In genomic region chr7:90539481-90540402, GRCm38 (mm10) we compare ENCODE assay signal across 14 mouse cellular contexts.
DNase-seq lines count a peak whose midpoint lies in the region; ATAC-seq and TF ChIP-seq lines count a peak whose summit lies in the region.
"Had no signal": no experiment of that assay in that cellular context is flagged by ENCODE, and none has a peak within 500 bp of the region (broad histone marks: within the 10 kb centered on the region; RNA-seq: fewer than 3 reads in every experiment).

No protein-coding gene starts in this region.

- intact Hi-C loops in left cerebral cortex, adult 2 months (cut with DNase I), result no loop called here

- no peak overlapping the region for H3K4me3 ChIP-seq in embryonic facial prominence, embryonic 14.5 days (ENCODE audit: low read depth, low read length)
- H3K4me3 ChIP-seq in left cerebral cortex, adult 2 months, result no peak overlapping the region
- H3K4me3 ChIP-seq: embryonic facial prominence, embryonic 12.5 days; gastrocnemius, adult 2 months; myocyte had no signal

- H3K27me3 ChIP-seq in embryonic facial prominence, embryonic 14.5 days (replicated peaks; ENCODE audit: control insufficient read depth, insufficient read depth, low read length), result no peaks in the 10 kb centered on the region
- H3K27me3 ChIP-seq: embryonic facial prominence, embryonic 12.5 days had no signal

- peak; percentile 3 for DNase-seq in adrenal gland, postnatal 14 days
- no peak for DNase-seq in adrenal gland, adult 2 months
- DNase-seq in CD4-positive, CD25-positive, alpha-beta regulatory T cell, adult 2 months (ENCODE audit: low read depth, low spot score), result peak; percentile 5
- DNase-seq in embryonic facial prominence, embryonic 14.5 days (ENCODE audit: low spot score), result peak; percentile 16
- peak; percentile 16 to 17 for DNase-seq in left cerebral cortex, adult 2 months (ENCODE audit: extremely low spot score in 1 of 2, low spot score in 2 of 2)
- no peak for DNase-seq in kidney, adult 11 months
- no peak for DNase-seq in heart, adult 9 months (ENCODE audit: low spot score in 2 of 2)
- DNase-seq: adrenal gland, adult 8-10 months; cerebellum, adult 18-20 months; gastrocnemius, adult 2 months had no signal

- no peak overlapping the region for H3K4me2 ChIP-seq in embryonic facial prominence, embryonic 14.5 days (ENCODE audit: low read depth, low read length)
- H3K4me2 ChIP-seq: embryonic facial prominence, embryonic 12.5 days; liver, embryonic 11.5 days had no signal

- H3K9ac ChIP-seq in embryonic facial prominence, embryonic 14.5 days (ENCODE audit: low read depth, low read length), result no peak overlapping the region
- H3K9ac ChIP-seq: embryonic facial prominence, embryonic 12.5 days had no signal

- WGBS in embryonic facial prominence, embryonic 14.5 days, result 42% methylated on average over 9 of the region's 9 CpGs

- no peak for TF ChIP-seq CTCF in left cerebral cortex, adult 2 months (IDR thresholded peaks at IDR 0.05)

- no peaks in the 10 kb centered on the region for H3K4me1 ChIP-seq in embryonic facial prominence, embryonic 14.5 days (ENCODE audit: control insufficient read depth, insufficient read depth, low read length)
- H3K4me1 ChIP-seq: embryonic facial prominence, embryonic 12.5 days had no signal

- ATAC-seq in embryonic facial prominence, embryonic 14.5 days (ENCODE audit: low read depth), result no peak
- ATAC-seq in erythroblast, adult 5-6 weeks (replicated peaks; ENCODE audit: low FRiP score, poor library complexity, severe bottlenecking), result no peak

- no peak overlapping the region for H3K27ac ChIP-seq in embryonic facial prominence, embryonic 14.5 days (replicated peaks; ENCODE audit: low read depth, low read length)
- H3K27ac ChIP-seq in left cerebral cortex, adult 2 months, result no peak overlapping the region
- H3K27ac ChIP-seq: embryonic facial prominence, embryonic 12.5 days; gastrocnemius, adult 2 months had no signal

- H3K36me3 ChIP-seq in embryonic facial prominence, embryonic 14.5 days (ENCODE audit: control insufficient read depth, insufficient read depth, low read length), result no peaks in the 10 kb centered on the region
- H3K36me3 ChIP-seq: embryonic facial prominence, embryonic 12.5 days had no signal

- H3K9me3 ChIP-seq in embryonic facial prominence, embryonic 14.5 days (ENCODE audit: control insufficient read depth, low read length), result no peaks in the 10 kb centered on the region
- H3K9me3 ChIP-seq: embryonic facial prominence, embryonic 12.5 days had no signal

Comparison
In these comparisons a context has a peak if more than half of its experiments do, and no peak if none do; other contexts are left out.
1. DNase-seq: peak in adrenal gland, postnatal 14 days (single experiment), CD4-positive, CD25-positive, alpha-beta regulatory T cell, adult 2 months (single experiment), embryonic facial prominence, embryonic 14.5 days (single experiment) and left cerebral cortex, adult 2 months (2 of 2); none in adrenal gland, adult 2 months (single experiment), kidney, adult 11 months (single experiment) and heart, adult 9 months (0 of 2).